Mouse (Mus musculus) cerebellum, adult 2 months (tissue): ENCODE measurements around the gene Trim61.

Source experiments
- CTCF ChIP-seq: fragments of 200-500 bp; IDR thresholded peaks from 2 replicates; pipeline ENCODE4 v1.5.1; 2011; ENCODE audit warnings: low read depth, mild to moderate bottlenecking, control low read depth, low read length, moderate library complexity, borderline replicate concordance; ENCODE audit not compliant: insufficient read depth
- POLR2A ChIP-seq: fragments of 200-500 bp; IDR thresholded peaks from 2 replicates; pipeline ENCODE4 v1.6.1; 2011; ENCODE audit warnings: low read length, control low read depth, borderline replicate concordance; ENCODE audit not compliant: insufficient read depth

GRCm38 (mm10) chr8:65030735-65031485 lies 12.6 kb upstream of the Trim61 start:
- no peak for TF ChIP-seq POLR2A
- TF ChIP-seq CTCF: no peak
